Mouse (Mus musculus) liver, embryonic 11.5 days (tissue): ENCODE results near the gene Wrap53. TPM values are rescaled to one million over a fixed set of nuclear protein-coding genes. Genes with fewer than 3 reads are reported as not detected.

Experiments used
- ATAC-seq: fragments of 200-750 bp; cut with Nextera tagmentation; replicated peaks from 2 replicates; pipeline ENCODE4 v1.8.0; 2017; ENCODE audit warnings: moderate number of reproducible peaks, mild to moderate bottlenecking, moderate TSS enrichment, moderate library complexity; ENCODE audit not compliant: low FRiP score
- DNase-seq: peaks from one replicate; pipeline ENCODE4 v3.0.0-alpha.2; 2017; ENCODE audit warnings: low spot score
- H3K27ac ChIP-seq: fragments of 300-500 bp; sonication (generic); 2 replicates; pipeline ENCODE4 v1.5.1; 2014; ENCODE audit warnings: mild to moderate bottlenecking, low read depth, low read length, control low read depth
- H3K27me3 ChIP-seq: fragments of 300-500 bp; sonication (generic); replicated peaks from 2 replicates; pipeline ENCODE4 v1.6.1; 2014; ENCODE audit warnings: low read length, mixed read lengths; ENCODE audit not compliant: control insufficient read depth, insufficient read depth
- H3K36me3 ChIP-seq: fragments of 300-500 bp; sonication (generic); 2 replicates; pipeline ENCODE4 v1.6.1; 2014; ENCODE audit warnings: mild to moderate bottlenecking, low read length, moderate library complexity, mixed read lengths; ENCODE audit not compliant: control insufficient read depth, insufficient read depth
- H3K4me1 ChIP-seq: fragments of 300-500 bp; sonication (generic); replicated peaks from 2 replicates; pipeline ENCODE4 v1.6.1; 2014; ENCODE audit warnings: low read length, mixed read lengths; ENCODE audit not compliant: control insufficient read depth, insufficient read depth
- H3K4me2 ChIP-seq: fragments of 300-500 bp; sonication (generic); 2 replicates; pipeline ENCODE4 v1.6.1; 2014; ENCODE audit warnings: mild to moderate bottlenecking, control low read depth, moderate library complexity
- H3K4me3 ChIP-seq: fragments of 300-500 bp; sonication (generic); 2 replicates; pipeline ENCODE4 v1.5.1; 2014; ENCODE audit warnings: low read depth, low read length, control low read depth
- H3K9ac ChIP-seq: fragments of 300-500 bp; sonication (generic); 2 replicates; pipeline ENCODE4 v1.6.1; 2014; ENCODE audit warnings: low read depth, low read length, control low read depth
- H3K9me3 ChIP-seq: fragments of 300-500 bp; sonication (generic); 2 replicates; pipeline ENCODE4 v1.6.1; 2016; ENCODE audit warnings: low read length, inconsistent platforms, mixed read lengths; ENCODE audit not compliant: control insufficient read depth
- WGBS: fragments of 180-500 bp; shearing (Covaris S2); extraction: QIAGEN DNeasy Blood & Tissue Kit; methylation state at CpG from one replicate; pipeline ENCODE4 v1.1.7; 2014; 5-methylcytosine and 5-hydroxymethylcytosine counted together
- polyA plus RNA-seq: library from polyadenylated mRNA; unstranded; fragments of >200 nt; fragmentation: Nextera tagmentation; extraction: Ambion mirVana; gene quantifications from 2 replicates; pipeline ENCODE4 v1.2.1, GENCODE M21; 2014

Wrap53 gene
- polyA plus RNA-seq, 1 experiment from 2014 or later: 39.3 TPM

GRCm38 (mm10) chr11:69513840-69514239 is 66.2 kb downstream of the Wrap53 start:
- ATAC-seq: peak; percentile 57; the same call in 1 of the 2 replicates
- no peak overlapping the region for H3K27ac ChIP-seq
- peaks cover 6% of the 10 kb centered on the region; the same call in 1 of the 2 replicates for H3K27me3 ChIP-seq
- WGBS: 7% methylated on average over 6 of the region's 6 CpGs
- no peak for DNase-seq
- H3K36me3 ChIP-seq: no peaks in the 10 kb centered on the region
- H3K4me3 ChIP-seq: no peak overlapping the region
- no peak overlapping the region for H3K4me2 ChIP-seq
- H3K9ac ChIP-seq: no peak overlapping the region
- H3K9me3 ChIP-seq: no peaks in the 10 kb centered on the region
- H3K4me1 ChIP-seq: peaks cover 26% of the 10 kb centered on the region

Other genes starting within 250 kb of the Wrap53 start
- gene Rnf227, start 239.8 kb downstream of the Wrap53 start, polyA plus RNA-seq: 4.3 and 5.4 TPM in 2 replicates
- 13.8 and 17.1 TPM in 2 replicates for gene Chd3, start 210.8 kb downstream of the Wrap53 start, polyA plus RNA-seq
- gene Naa38, start 184.8 kb downstream of the Wrap53 start, polyA plus RNA-seq: 151 and 178 TPM in 2 replicates
- 19.7 and 19.9 TPM in 2 replicates for gene Cyb5d1, start 184.6 kb downstream of the Wrap53 start, polyA plus RNA-seq
- 20.4 and 26.2 TPM in 2 replicates for gene Tmem88, start 182.0 kb downstream of the Wrap53 start, polyA plus RNA-seq
- gene Kdm6b, start 166.6 kb downstream of the Wrap53 start, polyA plus RNA-seq: 15.4 and 17.4 TPM in 2 replicates
- gene Dnah2, start 31.1 kb downstream of the Wrap53 start, polyA plus RNA-seq: 0.14 and 0.52 TPM in 2 replicates
- gene Efnb3, start 20.1 kb downstream of the Wrap53 start, polyA plus RNA-seq: 1.8 and 2.4 TPM in 2 replicates
- 196 and 198 TPM in 2 replicates for gene Trp53, start 104 bp upstream of the Wrap53 start, polyA plus RNA-seq
- gene Atp1b2, start 25.7 kb upstream of the Wrap53 start, polyA plus RNA-seq: 76.2 and 79.5 TPM in 2 replicates
- 42.9 and 43.8 TPM in 2 replicates for gene Shbg, start 37.6 kb upstream of the Wrap53 start, polyA plus RNA-seq
- gene Sat2, start 41.8 kb upstream of the Wrap53 start, polyA plus RNA-seq: 16.7 and 18.0 TPM in 2 replicates
- 22.8 and 26.2 TPM in 2 replicates for gene Fxr2, start 52.7 kb upstream of the Wrap53 start, polyA plus RNA-seq
- gene Sox15, start 75.1 kb upstream of the Wrap53 start, polyA plus RNA-seq: not detected in 2 replicates
- 20.7 and 24.0 TPM in 2 replicates for gene Mpdu1, start 82.4 kb upstream of the Wrap53 start, polyA plus RNA-seq
- gene Cd68, start 85.9 kb upstream of the Wrap53 start, polyA plus RNA-seq: 21.0 and 22.0 TPM in 2 replicates
- 755 and 757 TPM in 2 replicates for gene Eif4a1, start 92.2 kb upstream of the Wrap53 start, polyA plus RNA-seq
- 75.4 and 79.1 TPM in 2 replicates for gene Senp3, start 101.8 kb upstream of the Wrap53 start, polyA plus RNA-seq
- gene Tnfsf13, start 105.5 kb upstream of the Wrap53 start, polyA plus RNA-seq: 0.37 TPM in 1 of 2 replicates, not detected in the other
- 4.5 and 6.0 TPM in 2 replicates for gene Tnfsf12, start 115.6 kb upstream of the Wrap53 start, polyA plus RNA-seq
- 1.7 and 2.6 TPM in 2 replicates for gene Tnfsfm13, start 115.8 kb upstream of the Wrap53 start, polyA plus RNA-seq
- gene Polr2a, start 178.4 kb upstream of the Wrap53 start, polyA plus RNA-seq: 46.1 and 48.9 TPM in 2 replicates
- not detected in 2 replicates for gene Slc35g3, start 181.7 kb upstream of the Wrap53 start, polyA plus RNA-seq
- gene Zbtb4, start 185.7 kb upstream of the Wrap53 start, polyA plus RNA-seq: 0.90 and 1.0 TPM in 2 replicates
- gene Chrnb1, start 215.7 kb upstream of the Wrap53 start, polyA plus RNA-seq: 1.3 and 1.4 TPM in 2 replicates
- 1.2 TPM in 2 replicates for gene Fgf11, start 221.6 kb upstream of the Wrap53 start, polyA plus RNA-seq
- gene Tmem102, start 225.4 kb upstream of the Wrap53 start, polyA plus RNA-seq: 0.96 and 1.2 TPM in 2 replicates
- gene Gm39566, start 235.0 kb upstream of the Wrap53 start, polyA plus RNA-seq: not detected in 2 replicates
- gene Spem2, start 238.2 kb upstream of the Wrap53 start, polyA plus RNA-seq: not detected in 2 replicates
- gene Spem1, start 241.9 kb upstream of the Wrap53 start, polyA plus RNA-seq: not detected in 2 replicates